Mouse (Mus musculus) large intestine, adult 2 months (tissue): ENCODE measurements around the gene Asic4. TPM values are rescaled to one million over a fixed set of nuclear protein-coding genes. Genes with fewer than 3 reads are reported as not detected.
A peak's percentile ranks its signal among the peaks of the same experiment; 100 is the strongest.

Experiments
- DNase-seq: peaks from one replicate; pipeline ENCODE4 v3.0.0-alpha.2; 2012; ENCODE audit warnings: low read depth, low spot score
- WGBS: fragments of 180-500 bp; shearing (Covaris S2); methylation state at CpG from one replicate; pipeline ENCODE4 v1.1.7; 2018; 5-methylcytosine and 5-hydroxymethylcytosine counted together
- polyA plus RNA-seq: library from polyadenylated mRNA; depleted of rRNA; stranded (reverse); fragments of >200 nt; gene quantifications from 2 replicates; pipeline ENCODE4 v1.2.3, GENCODE M21; 2012; rRNA removed

The Asic4 gene
- 0.17 TPM in 1 of 2 replicates, not detected in the other for polyA plus RNA-seq

DNA sequence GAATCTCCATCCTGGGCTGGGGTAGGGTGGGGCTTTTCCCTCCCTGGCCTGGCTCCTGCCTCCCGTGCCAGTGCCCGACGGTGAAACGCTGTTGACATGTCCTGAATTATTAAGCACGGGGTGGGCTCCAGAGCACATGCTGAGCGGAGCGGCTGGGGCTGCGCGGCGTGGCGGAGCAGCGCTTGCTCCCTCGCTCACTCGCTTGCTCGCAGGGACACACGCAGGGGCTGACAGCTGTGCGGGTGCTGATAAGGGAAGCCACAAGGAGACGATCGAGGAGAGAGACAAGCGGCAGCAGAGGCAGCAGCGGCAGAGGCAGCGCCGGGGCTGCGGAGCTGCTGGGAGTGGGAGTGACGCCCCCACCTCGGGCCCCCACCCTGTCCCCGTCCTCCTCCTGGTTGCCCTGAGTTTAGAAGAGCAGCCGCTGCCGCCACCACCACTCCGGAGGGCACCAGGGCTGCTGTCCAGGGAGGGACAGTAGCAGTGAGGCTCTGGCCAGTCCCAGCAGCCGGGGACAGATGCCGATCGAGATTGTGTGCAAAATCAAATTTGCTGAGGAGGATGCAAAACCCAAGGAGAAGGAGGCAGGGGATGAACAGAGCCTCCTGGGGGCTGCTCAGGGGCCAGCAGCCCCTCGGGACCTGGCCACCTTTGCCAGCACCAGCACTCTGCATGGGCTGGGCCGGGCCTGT is at the start of gene Asic4:
Gene Asic4, plus strand, starts transcription at position 123 of the 692 bp plus-strand sequence.
- 5% methylated on average over 35 of the region's 35 CpGs for WGBS
- no peak for DNase-seq

DNA sequence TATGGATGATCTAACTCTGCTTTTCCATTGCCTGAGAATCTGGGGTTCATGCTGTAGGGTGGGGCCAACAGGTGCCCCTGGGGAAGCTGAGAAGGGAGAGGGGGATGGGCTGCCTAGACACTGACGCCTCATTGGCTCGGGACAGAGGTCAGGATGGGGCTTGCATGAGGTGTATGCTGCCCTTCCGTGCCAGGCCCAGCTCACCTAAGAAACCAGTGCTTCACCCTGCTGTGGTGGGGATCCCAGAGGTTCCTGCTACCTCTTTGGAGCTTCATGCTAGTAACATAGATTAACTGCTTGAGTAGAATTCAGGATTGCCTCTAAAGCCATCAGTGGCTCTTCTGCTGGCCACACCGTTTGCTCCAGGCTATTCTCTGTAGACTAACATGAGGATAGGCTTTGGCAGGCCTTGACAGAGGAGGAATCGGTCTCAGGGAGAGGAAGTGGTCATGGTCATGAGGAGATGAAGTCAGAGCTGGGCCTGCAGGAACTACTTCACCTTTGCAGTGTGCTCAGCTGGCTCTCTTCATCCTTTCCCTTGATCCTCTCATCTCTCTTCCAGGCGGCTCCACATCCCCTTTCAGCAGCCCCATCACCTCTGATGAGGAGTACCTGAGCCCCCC is 49.6 kb upstream of the Asic4 start:
- 42% methylated on average over 6 of the region's 6 CpGs for WGBS
- DNase-seq = no peak

DNA sequence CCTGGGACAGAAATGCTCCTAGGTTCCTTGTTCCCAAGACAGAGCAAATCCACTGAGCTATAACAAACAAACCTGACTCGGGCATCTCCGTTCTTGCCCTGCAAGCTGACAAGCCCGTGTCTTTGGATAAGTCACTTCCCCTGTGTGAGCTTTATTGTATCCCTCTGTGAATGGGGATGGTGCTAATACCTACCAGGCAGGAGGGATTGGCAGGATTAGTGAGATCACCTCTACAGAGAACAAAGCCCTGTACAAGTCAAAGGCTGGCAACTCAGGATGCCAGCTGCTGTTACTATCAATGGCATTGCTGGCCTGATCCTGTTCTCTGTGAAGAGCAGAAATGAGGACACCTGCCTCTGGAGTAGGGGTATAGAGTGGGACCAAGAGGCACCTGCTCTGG is 44.7 kb upstream of the Asic4 start:
- 74% methylated on average over 3 of the region's 3 CpGs for WGBS
- DNase-seq = no peak

DNA sequence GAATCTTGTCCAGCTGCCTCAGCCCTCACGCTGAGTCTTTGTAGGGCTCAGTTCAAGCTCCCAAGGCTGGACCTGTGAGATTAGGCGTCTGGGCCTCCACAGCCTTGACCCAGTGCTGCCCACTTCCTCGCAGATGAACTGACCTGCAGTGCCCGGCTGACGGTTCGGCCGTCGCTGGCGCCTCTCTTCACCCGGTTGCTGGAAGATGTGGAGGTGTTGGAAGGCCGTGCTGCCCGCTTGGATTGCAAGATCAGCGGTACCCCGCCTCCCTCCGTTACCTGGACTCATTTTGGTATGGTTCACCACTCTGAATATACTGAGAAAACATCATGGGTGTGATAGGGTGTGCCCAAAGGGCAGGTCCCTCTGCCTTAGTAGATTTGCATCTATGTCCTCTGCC is 44.1 kb upstream of the Asic4 start:
- WGBS = 87% methylated on average over 15 of the region's 15 CpGs

DNA sequence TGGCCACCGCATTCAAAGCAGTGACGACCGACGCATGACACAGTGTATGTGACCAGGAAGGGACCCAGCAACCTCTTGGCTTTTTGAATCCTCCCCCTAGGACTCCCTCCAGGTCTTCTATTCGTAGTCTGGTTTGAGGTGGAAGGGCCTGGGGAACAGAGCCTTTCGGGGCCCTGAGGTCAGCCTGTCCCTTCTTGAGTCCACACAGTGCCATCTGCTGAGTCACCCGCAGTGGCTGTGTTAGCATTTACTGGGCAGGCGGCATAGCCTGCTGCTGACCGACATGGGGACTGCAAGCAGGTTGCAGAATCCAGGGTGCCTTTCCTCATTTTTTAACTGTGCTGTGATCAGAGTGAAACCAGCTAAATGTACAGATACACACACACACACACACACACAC is 43.2 kb upstream of the Asic4 start:
- 87% methylated on average over 9 of the region's 9 CpGs for WGBS
- no peak for DNase-seq

More for the DNA sequence above, 44.1 kb upstream of the Asic4 start:
- no peak for DNase-seq

DNA sequence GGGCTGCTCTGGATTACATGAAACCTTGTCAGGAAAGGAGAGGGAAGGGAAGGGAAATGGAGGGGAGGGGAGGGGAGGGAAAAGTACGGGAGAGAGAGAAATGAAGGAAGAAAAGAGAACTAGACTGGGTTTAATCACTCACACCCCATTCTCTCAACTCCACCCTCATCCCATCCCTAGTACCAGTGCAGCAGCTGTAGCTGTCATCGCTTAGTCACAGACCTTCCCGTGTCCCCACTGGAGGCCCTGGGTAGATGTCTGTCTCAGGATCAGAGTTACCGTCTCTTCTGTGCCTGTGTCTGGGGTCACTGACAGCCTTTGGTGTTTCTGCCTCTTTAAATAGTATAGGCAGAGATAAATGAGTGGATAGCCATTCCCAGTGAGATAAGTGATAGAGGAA is 42.0 kb upstream of the Asic4 start:
- no peak for DNase-seq
- WGBS = 74% methylated on average over 4 of the region's 4 CpGs

DNA sequence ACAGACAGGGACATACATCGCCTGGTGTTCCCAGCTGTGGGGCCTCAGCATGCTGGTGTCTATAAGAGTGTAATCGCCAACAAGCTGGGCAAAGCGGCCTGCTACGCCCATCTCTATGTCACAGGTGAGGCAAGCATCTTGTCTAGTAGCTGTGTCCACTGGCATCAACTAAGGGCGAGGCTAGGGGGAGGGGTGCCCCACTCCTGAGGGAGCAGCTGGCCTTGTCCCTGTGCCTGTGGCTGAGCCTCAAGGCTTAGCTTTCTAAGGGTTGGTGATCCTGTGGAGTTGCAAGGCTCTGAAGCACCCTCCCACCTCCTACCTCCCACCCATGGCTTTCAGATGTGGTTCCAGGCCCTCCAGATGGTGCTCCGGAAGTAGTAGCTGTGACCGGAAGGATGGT is 40.3 kb upstream of the Asic4 start:
- WGBS = 80% methylated on average over 7 of the region's 7 CpGs
- no peak for DNase-seq

DNA sequence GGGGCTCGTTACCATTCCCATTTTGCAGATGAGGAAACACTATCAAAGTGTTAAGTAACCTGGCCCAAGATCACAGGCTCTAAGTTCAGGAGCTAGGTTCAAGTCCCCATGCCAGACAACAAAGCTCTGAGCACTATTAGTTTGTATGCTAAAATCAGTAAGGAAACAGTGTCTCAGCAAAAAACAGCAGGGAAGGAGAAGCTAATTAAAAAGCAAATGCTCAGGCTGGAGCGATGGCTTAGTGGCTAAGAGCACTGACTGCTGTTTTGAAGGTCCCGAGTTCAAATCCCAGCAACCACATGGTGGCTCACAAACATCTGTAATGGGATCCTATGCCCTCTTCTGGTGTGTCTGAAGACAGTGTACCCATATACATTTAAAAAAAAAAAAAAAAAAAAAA is 38.0 kb upstream of the Asic4 start:
- 93% methylated on average over 3 of the region's 3 CpGs for WGBS

DNA sequence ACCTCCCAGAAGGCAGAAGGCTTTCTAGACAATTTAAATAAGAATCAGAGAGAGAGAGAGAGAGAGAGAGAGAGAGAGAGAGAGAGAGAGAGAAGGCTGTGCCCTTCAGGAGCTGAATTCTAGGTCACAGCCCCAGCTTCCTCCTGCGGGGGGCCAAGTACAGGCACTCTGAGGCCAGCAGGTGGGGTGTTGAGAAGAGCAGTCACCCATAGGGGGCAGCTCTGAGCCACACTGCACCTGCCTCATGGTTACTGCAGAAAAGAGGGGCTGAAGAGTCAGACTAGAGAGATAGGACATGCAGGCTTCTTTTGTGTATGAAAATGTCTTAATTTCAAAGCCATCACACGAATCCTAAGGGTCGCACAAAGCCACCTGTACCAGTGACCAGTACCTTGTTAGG is 36.5 kb upstream of the Asic4 start:
- 52% methylated on average over 3 of the region's 3 CpGs for WGBS
- no peak for DNase-seq

More for the DNA sequence above, 38.0 kb upstream of the Asic4 start:
- no peak for DNase-seq

DNA sequence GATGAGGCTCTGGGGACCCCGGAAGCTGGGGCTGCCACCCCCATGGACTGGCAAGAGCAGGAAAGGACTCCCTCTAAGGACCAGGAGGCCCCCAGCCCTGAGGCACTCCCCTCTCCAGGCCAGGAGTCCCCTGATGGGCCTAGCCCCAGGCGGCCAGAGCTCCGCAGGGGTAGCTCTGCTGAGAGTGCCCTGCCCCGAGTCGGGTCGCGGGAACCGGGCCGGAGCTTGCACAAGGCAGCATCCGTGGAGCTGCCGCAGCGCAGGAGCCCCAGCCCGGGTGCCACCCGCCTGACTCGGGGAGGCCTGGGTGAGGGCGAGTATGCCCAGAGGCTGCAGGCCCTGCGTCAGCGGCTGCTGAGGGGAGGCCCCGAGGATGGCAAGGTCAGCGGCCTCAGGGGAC is 28.4 kb upstream of the Asic4 start:
- WGBS = 28% methylated on average over 20 of the region's 20 CpGs
- no peak for DNase-seq

DNA sequence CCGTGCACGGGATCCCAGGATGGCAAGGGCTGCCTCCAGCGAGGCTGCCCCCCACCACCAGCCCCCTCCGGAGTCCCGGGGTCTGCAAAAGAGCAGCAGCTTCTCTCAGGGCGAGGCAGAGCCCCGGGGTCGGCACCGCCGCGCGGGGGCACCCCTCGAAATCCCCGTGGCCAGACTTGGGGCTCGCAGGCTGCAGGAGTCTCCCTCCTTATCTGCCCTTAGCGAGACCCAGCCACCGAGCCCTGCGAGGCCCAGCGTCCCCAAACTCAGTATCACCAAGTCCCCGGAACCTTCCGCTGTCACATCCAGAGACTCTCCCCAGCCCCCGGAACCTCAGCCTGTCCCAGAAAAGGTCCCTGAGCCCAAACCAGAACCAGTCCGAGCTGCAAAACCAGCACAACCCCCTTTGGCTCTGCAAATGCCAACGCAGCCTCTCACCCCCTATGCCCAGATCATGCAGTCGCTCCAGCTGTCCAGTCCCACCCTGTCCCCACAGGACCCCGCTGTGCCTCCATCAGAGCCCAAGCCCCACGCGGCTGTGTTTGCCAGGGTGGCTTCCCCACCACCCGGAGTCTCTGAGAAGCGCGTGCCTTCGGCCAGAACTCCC is 27.9 kb upstream of the Asic4 start:
- no peak for DNase-seq
- 27% methylated on average over 32 of the region's 32 CpGs for WGBS

DNA sequence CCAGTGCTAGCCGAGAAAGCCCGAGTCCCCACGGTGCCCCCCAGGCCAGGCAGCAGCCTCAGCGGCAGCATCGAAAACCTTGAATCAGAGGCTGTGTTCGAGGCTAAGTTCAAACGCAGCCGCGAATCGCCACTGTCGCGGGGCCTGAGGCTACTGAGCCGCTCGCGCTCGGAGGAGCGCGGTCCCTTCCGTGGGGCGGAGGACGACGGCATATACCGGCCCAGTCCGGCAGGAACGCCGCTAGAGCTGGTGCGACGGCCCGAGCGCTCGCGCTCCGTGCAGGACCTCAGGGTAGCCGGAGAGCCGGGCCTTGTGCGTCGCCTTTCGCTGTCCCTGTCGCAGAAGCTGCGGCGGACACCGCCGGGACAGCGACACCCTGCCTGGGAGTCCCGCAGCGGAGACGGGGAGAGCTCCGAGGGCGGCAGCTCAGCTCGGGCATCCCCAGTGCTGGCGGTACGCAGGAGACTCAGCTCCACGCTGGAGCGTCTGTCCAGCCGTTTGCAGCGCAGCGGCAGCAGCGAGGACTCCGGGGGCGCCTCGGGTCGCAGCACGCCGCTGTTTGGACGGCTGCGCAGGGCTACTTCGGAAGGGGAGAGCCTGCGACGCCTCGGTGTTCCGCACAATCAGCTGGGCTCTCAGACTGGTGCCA is 27.3 kb upstream of the Asic4 start:
- DNase-seq = no peak
- 9% methylated on average over 71 of the region's 71 CpGs for WGBS

DNA sequence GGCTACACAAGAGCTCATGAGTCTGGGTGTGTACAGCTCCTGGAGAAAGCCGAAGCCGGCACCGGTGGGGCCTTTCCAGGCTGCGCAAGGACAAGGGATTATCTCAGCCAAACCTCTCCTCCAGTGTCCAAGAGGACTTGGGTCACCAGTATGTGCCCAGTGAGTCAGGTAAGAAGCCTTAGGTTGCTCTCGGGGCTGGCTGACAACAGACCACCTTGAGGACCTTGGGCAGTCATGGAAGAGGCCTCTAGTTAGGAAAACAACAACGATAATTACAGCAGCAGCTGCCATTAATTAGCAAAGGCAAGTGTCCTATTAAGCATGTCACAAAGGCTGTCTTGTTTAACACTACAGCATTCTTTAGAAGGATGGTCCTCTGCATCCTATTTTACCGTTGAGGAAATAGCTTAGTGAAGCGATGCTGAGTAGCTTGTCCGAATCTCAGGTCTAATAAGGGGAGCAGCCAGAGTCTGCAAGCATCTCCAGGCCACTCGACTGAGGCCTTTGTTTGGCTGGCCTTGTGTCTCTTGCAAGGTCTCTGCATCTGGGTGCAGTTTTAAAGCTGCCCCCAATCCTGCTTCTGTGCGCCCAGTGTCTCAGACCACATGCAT is 26.4 kb upstream of the Asic4 start:
- WGBS = 82% methylated on average over 11 of the region's 11 CpGs

DNA sequence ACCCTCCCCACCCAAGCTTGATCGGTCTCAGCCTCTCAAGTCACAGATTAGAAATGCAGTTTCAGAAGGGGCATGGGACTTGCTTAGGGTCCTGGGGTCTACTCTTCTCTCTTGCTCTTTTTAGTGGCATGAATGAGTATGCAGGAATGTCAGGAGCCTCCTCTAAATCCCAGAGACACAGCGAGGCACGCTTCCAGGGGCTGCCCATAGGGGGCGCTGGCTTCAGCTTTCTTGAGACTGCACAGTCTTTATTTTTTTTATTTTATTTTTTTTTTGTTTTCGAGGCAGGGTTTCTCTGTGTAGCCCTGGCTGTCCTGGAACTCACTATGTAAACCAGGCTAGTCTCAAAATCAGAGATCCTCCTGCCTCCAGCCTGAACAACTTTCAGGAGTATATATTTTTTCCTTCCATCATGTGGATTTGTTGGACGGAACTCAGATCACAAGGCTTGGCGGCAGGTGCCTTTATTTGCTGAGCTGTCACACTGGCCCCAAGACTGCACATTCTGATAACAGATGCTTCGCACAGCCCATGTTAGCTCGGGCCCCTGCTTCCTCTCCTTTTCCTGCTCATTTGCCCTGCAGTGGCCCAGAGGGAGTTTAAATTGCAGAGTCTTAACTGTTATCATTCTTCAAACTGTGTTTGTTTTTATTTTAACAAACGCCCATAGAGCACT is 24.3 kb upstream of the Asic4 start:
- no peak for DNase-seq
- WGBS = 26% methylated on average over 10 of the region's 10 CpGs

More for the DNA sequence above, 26.4 kb upstream of the Asic4 start:
- no peak for DNase-seq

DNA sequence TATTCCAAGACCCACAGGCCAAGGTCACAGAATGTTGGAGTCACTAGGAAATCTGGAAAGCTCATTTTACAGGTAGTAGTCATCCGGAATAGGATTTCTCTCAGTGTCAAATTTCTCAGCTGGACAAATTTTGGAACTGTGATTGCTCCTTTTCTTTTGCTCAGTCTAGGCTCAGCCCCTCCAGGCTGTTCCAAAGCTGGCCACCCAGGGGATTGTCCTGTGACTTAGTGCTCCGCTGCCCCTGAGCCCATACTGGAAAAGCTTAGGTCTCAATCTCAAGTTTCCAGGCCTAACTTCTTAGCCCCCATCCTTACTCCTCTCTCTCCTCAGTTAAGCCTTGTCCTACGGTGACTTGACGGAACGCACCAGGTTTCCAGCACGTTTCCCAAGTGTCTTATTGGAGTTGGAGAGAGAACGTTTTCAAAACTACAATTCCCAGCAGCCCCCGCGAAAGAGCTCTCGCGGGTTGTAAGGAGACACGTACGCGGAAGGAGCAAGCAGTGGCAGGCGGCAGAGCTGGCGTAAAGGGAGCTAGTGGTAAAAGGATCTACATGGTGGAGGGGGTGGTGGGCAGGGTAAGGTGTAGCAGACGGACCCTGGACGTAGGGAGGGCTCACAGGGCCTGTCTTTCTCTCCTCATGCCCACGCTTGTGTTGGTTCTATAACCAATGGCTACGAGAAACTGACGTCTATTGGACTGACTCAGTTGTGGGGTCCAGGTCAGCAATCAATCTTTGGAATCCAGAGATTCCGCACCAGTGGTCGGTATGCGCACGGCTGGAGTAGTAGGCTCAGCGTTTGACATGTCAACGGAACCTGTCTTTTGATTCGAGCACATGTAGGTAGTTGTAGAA is 14.5 kb upstream of the Asic4 start, which contains the start of gene Gmppa:
Gene Gmppa, plus strand, starts transcription at position 456 of the 854 bp plus-strand sequence.
- DNase-seq = peak; percentile 82
- WGBS = 5% methylated on average over 28 of the region's 28 CpGs

DNA sequence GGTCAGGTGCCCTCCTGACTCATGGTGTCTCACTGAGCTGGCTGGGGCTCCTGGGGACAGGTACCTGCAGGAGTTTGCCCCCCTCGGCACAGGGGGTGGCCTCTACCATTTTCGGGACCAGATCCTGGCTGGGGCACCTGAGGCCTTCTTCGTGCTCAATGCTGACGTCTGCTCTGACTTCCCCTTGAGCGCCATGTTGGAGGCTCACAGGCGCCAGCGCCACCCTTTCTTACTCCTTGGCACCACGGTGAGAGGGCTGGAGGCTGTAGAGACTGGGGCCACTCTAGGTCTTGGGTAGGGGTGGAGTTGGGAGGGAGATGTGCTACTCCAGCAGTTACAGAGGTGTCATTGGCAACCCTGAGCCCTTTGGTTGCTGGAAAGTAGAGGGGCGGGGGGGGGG is 11.5 kb upstream of the Asic4 start:
- 92% methylated on average over 8 of the region's 9 CpGs for WGBS
- no peak for DNase-seq

DNA sequence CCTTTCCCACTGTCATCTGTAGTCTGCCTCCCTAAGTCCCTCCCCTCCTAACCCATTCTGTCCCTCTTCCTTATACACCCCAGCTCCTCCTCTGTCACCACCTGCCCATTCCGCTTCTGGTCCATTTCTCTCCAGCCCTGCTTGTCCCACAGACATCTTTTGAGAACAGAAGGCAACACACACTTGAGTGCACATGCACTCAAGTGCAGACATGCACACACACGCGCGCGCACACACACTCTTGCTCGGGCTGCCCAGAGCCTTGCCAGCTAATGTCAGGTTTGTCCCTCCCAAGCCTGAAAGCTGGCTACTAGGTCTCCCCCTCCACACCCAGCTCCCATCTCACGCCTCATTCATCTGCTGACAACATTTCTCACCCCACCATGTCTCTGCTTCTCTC is 9.6 kb upstream of the Asic4 start:
- WGBS = 96% methylated on average over 7 of the region's 7 CpGs
- DNase-seq = no peak

DNA sequence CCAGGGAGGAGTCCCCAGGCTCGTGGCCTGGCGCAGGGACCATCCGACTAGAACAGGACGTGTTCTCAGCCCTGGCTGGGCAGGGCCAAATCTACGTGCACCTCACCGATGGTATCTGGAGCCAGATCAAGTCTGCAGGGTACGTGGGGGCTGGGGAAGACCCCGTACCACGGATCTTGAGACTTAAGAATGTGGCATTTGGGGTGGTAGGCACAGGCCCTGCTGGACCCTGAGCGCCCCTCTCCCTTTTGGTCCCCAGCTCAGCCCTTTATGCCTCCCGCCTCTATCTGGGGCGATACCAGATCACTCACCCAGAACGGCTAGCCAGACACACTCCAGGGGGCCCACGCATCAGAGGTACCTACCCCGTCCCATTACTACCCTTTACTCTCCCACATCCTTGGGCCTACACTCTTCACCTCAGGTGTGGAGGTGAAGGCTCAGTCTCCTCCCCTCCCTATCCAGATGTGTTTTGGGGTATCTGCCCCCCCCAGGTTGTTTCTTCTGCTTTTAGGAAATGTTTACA is 8.7 kb upstream of the Asic4 start:
- WGBS = 94% methylated on average over 15 of the region's 15 CpGs

More for the DNA sequence above, 8.7 kb upstream of the Asic4 start:
- DNase-seq = no peak
